Mouse (Mus musculus): ENCODE measurements around the gene Cyp2c66.
"Not testable (repeated sequence)": the region's sequence is repeated elsewhere in the genome, so short reads cannot be mapped to it uniquely, and the experiment has no call there.

Cyp2c66 gene

GRCm38 (mm10) chr19:39113644-39114043, at the start of gene Cyp2c66:
Gene Cyp2c66 (plus strand): TSS chr19:39113898.
- DNase-seq (ENCODE audit: low spot score) = no peak

- not testable (repeated sequence) for DNase-seq (ENCODE audit: low spot score)
Observed at GRCm38 (mm10) chr19:39098779-39099178, 14.9 kb upstream of the Cyp2c66 start.

DNA sequence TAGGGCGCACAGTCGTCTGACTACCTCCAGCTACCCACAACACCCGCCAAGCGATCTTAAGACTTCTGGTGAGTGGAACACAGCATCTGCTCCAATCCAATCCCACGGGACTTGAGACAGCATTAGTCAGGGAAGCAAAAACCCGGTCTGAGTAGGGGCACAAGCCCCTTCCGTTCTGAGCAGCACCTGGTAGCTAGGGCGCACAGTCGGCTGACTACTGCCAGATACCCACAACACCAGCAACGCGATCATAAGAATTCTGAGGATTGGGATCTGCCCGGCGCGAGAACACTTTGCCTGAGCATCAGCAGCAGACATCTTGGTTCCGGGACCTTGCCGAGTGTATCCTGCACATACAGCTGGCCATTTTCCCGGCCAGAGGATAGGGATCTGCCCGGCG, 43.1 kb downstream of the Cyp2c66 start:
- DNase-seq (ENCODE audit: low spot score) = not testable (repeated sequence)

Measured in layer of hippocampus, adult 11-12 months (tissue).